Mouse (Mus musculus) spleen, adult 2 months (tissue): ENCODE measurements around the gene Tmem238l. TPM values are rescaled to one million over a fixed set of nuclear protein-coding genes. Genes with fewer than 3 reads are reported as not detected.

Experiments
- DNase-seq, 2 experiments: peaks; one replicate each; pipeline versions ENCODE4 v3.0.0 to v3.0.0-alpha.2; 2012 to 2021; ENCODE audit warnings: low spot score in 2 of 2, low read depth in 1 of 2
- H3K27ac ChIP-seq: fragments of 200-500 bp; 2 replicates; pipeline ENCODE4 v1.5.1; 2012; ENCODE audit warnings: low read length, inconsistent platforms; ENCODE audit not compliant: insufficient read depth
- H3K27me3 ChIP-seq: fragments of 200-500 bp; 2 replicates; pipeline ENCODE4 v1.6.1; 2012; ENCODE audit warnings: mild to moderate bottlenecking, moderate library complexity, low read length, inconsistent platforms; ENCODE audit not compliant: control insufficient read depth, insufficient read depth
- H3K36me3 ChIP-seq: fragments of 200-500 bp; 2 replicates; pipeline ENCODE4 v1.6.1; 2012; ENCODE audit warnings: mild to moderate bottlenecking, low read length, inconsistent platforms; ENCODE audit not compliant: control insufficient read depth, insufficient read depth
- H3K4me1 ChIP-seq: fragments of 200-500 bp; 2 replicates; pipeline ENCODE4 v1.6.1; 2011; ENCODE audit warnings: inconsistent platforms; ENCODE audit not compliant: control insufficient read depth, insufficient read depth, insufficient read length
- H3K4me3 ChIP-seq: fragments of 200-500 bp; 2 replicates; pipeline ENCODE4 v1.5.1; 2011; ENCODE audit warnings: mild to moderate bottlenecking, inconsistent platforms; ENCODE audit not compliant: insufficient read depth, insufficient read length; ENCODE audit errors: extremely low read depth
- CTCF ChIP-seq: fragments of 200-500 bp; IDR thresholded peaks from 2 replicates; pipeline ENCODE4 v1.5.1; 2011; ENCODE audit warnings: mild to moderate bottlenecking, inconsistent platforms; ENCODE audit not compliant: insufficient read depth, insufficient read length, insufficient replicate concordance; ENCODE audit errors: extremely low read depth
- POLR2A ChIP-seq: fragments of 200-500 bp; IDR thresholded peaks from 2 replicates; pipeline ENCODE4 v1.6.1; 2011; ENCODE audit warnings: low read depth, low read length, inconsistent platforms
- WGBS: fragments of 180-500 bp; shearing (Covaris S2); methylation state at CpG from one replicate; pipeline ENCODE4 v1.1.7; 2018; 5-methylcytosine and 5-hydroxymethylcytosine counted together
- polyA plus RNA-seq: library from polyadenylated mRNA; depleted of rRNA; stranded (reverse); fragments of >200 nt; gene quantifications from 2 replicates; pipeline ENCODE4 v1.2.3, GENCODE M21; 2012

Gene Tmem238l
- polyA plus RNA-seq, 1 experiment, result not detected

DNA sequence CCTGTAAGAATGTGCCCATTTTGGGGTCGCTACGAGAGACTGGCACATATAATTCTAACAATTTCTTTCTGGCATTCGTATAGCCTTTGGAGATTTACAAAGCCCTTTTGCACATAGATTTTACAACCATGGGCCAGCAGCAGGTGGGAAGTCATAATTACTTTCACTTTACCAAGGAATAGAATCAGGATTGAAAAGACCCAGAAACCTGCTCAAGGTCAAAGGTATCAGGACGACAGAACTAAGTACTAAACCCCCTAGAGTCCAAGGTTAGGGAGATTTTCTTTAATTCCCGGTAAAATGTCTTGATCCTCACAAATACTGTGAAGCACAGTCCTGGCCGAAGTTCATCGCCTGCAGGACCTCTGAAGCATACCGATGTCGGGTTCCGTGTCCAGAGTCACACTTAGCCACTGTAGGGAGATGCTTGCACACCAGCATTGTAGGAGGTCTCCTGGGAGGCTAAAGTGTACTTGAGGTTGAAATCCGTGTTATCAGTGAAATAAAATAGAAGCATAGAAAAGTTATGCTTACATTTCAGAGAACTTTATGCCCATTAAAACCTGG is 28.8 kb downstream of the Tmem238l start:
- Histone ChIP-seq H3K4me3 (peak overlapping the region; percentile 53), H3K27me3 (no peaks in the 10 kb centered on the region), H3K27ac (no peak overlapping the region), H3K4me1 (0 out of 2 replicates have a peak, but pooled peaks cover 4% of the 10 kb centered on the region), H3K36me3 (no peaks in the 10 kb centered on the region)
- WGBS, result 18% methylated on average over 11 of the region's 11 CpGs
- no peak for TF ChIP-seq POLR2A
- TF ChIP-seq CTCF, result no peak
- no peak for DNase-seq

DNA sequence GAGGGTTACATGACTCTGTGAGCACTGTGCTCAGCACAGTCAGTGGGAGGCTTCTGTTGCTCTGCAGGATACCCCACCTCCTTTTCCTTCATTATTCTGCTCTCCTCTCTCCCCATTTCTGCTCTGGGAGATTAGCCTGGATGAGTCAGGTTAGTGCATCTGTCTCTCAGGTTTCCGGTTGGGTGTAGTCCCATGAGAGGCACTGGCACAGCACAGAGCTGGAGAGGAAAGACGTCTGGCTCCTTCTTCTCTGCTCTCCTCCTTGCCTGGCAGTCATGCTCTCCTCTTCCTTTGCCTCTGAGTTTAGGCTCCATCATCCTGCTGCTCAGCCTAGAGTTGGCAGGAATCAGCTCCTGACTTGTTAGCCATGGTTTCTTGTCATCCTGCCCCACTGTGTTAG is 35.7 kb downstream of the Tmem238l start:
- DNase-seq, result no peak
- Histone ChIP-seq H3K4me1 (no peaks in the 10 kb centered on the region), H3K27me3 (no peaks in the 10 kb centered on the region), H3K36me3 (no peaks in the 10 kb centered on the region), H3K27ac (no peak overlapping the region), H3K4me3 (no peak overlapping the region)
- 81% methylated on average over 2 of the region's 2 CpGs for WGBS
- TF ChIP-seq CTCF (no peak), POLR2A (no peak)

DNA sequence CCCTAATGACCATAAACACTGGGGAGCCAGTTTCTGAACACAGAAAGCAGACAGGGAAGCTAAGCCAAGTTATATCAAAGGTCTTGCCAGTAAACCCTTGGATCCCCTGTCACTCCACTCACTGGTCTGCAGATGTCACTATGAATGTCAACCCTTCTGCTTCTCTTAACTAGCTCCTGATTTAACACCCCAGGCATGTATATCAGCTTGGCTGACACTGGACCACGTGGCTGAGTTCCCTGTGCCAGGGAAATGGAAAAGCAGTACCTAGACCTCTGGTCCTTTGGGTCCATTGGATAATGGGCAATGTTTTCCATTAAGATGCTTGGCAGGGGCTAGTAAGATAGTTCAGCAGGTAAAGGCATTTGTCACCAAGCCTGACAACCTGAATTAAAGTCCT is 37.2 kb downstream of the Tmem238l start:
- WGBS, result 35% methylated on average over 1 of the region's 1 CpGs
- TF ChIP-seq CTCF (no peak), POLR2A (no peak)

DNA sequence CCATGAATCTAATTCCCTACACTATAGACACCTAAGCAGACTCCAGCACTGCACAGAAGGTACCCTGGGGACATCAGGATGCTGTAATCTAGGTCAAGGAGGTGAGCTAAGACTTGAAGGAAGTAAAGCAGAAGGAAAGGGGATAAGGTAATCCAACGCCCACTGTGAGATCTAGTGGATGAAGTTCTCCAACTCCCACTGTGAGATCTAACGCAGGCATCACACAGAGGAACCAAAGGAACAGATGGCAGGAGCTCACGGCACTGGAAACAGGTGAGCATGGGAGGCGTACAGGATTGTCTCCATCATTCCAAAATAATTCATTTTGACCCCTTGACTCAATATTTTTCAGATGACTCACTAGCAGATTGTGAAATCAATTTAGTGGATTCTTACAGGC is 40.0 kb downstream of the Tmem238l start:
- no peaks in the 10 kb centered on the region for H3K36me3 ChIP-seq
- H3K4me3 ChIP-seq, result no peak overlapping the region
- H3K4me1 ChIP-seq, result no peaks in the 10 kb centered on the region
- 81% methylated on average over 4 of the region's 4 CpGs for WGBS
- H3K27me3 ChIP-seq, result no peaks in the 10 kb centered on the region
- TF ChIP-seq POLR2A (no peak), CTCF (no peak)
- no peak for DNase-seq
- H3K27ac ChIP-seq, result no peak overlapping the region

More for the DNA sequence above, 37.2 kb downstream of the Tmem238l start:
- Histone ChIP-seq H3K4me1 (no peaks in the 10 kb centered on the region), H3K27ac (no peak overlapping the region), H3K4me3 (no peak overlapping the region), H3K27me3 (no peaks in the 10 kb centered on the region), H3K36me3 (no peaks in the 10 kb centered on the region)
- DNase-seq, result no peak

DNA sequence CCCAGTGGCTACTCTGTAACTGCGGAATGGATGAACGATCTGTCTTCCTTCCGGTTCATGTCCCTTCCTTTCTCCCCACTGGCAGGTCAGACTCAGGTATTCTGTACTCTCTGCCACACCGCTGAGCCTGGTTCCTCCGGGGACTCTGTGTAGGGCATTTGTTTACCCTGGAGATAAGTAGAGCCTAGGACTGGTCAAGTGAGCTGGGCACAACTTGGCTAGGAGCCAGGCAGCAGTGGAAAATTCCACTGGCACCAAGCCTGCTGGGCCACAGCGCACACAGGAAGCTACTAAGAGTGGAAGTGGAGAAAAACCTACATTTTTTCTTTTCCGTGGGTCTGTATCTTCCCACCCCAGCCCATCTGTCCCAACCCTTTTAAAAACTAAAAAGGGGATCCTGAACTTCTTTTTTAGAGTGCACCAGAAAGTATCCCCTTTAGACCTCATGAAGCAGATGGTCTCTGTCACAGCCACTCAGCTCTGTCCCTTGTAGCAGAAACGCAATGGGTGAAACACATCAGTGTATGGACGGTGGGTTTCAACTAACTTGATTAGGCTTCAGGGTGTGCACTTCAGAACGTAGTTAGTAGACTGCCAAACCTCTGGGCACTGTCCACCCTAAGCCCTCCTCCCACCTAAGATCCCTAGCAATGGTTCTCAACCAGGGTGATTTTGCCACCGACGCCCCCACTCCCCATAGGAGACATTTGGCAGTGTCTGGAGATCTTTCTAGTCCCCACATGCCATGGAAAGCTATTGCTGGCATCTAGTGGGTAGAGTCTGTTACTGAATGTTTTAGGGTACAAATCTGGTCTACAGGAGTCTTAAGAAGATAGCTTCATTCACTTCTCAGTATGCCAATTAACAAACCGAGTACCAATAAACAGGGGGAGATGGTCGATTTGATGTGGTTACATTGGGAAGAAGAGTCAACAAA is 42.3 kb downstream of the Tmem238l start:
- DNase-seq, result no peak
- Histone ChIP-seq H3K4me1 (no peaks in the 10 kb centered on the region), H3K27me3 (no peaks in the 10 kb centered on the region), H3K27ac (no peak overlapping the region), H3K4me3 (no peak overlapping the region), H3K36me3 (no peaks in the 10 kb centered on the region)
- no peak for TF ChIP-seq CTCF
- no peak for TF ChIP-seq POLR2A
- 75% methylated on average over 14 of the region's 14 CpGs for WGBS

DNA sequence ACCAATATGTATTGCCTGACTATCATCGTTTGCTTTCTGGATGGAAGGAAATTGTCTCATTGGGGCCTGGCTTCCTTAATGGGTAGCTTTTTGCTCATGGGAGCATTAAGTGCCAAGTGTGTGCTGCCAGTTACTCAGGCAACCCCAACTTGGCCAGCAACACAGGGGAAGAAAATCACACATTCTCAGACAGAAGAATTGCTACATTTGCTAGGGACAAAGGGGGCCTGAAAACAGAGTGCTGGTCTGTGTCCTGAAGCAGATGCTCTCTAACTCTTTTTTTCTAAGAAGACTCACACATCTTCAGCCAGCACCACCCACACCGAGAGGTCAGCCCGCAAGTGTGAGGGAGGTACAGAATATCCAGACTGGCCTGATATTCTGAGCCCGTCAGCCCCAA is 44.2 kb downstream of the Tmem238l start:
- TF ChIP-seq POLR2A (no peak), CTCF (no peak)
- H3K36me3 ChIP-seq, result no peaks in the 10 kb centered on the region
- H3K4me1 ChIP-seq, result no peaks in the 10 kb centered on the region
- H3K27me3 ChIP-seq, result no peaks in the 10 kb centered on the region
- H3K4me3 ChIP-seq, result no peak overlapping the region
- WGBS, result 83% methylated on average over 4 of the region's 4 CpGs
- H3K27ac ChIP-seq, result no peak overlapping the region
- DNase-seq, result no peak

DNA sequence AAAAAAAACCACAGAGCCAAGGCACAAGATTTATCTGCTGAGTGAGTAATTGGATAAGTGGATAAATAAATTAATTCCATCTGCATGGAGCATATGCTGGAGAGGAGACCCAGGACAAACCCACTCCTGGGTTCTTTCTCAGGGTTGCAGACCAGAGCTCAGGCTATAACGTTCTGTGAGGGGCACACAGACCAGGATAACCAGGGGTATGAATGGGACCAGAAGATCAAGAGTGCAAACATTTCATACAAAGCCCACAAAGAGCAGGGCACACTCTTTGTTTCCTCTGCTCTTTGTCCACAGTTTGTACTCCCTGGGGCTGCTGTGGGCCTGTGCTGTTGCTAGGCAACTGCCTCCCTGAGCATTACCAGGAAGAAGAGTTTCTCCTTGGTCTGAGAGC is 45.3 kb downstream of the Tmem238l start:
- H3K27me3 ChIP-seq, result no peaks in the 10 kb centered on the region
- TF ChIP-seq CTCF (no peak), POLR2A (no peak)
- WGBS, result 77% methylated on average over 1 of the region's 1 CpGs

More for the DNA sequence above, 45.3 kb downstream of the Tmem238l start:
- no peaks in the 10 kb centered on the region for H3K36me3 ChIP-seq
- no peaks in the 10 kb centered on the region for H3K4me1 ChIP-seq
- H3K27ac ChIP-seq, result no peak overlapping the region
- DNase-seq, result no peak
- H3K4me3 ChIP-seq, result no peak overlapping the region
